Mouse (Mus musculus) kidney, embryonic 14.5 days (tissue): Measurements from ENCODE around the gene Bfsp1. TPM values are rescaled to one million over a fixed set of nuclear protein-coding genes. Genes with fewer than 3 reads are reported as not detected.

Experiments used
- ATAC-seq: fragments of 200-750 bp; cut with Nextera tagmentation; 2 replicates; pipeline ENCODE4 v1.8.0; 2017; ENCODE audit warnings: moderate number of reproducible peaks, mild to moderate bottlenecking, moderate TSS enrichment, moderate library complexity; ENCODE audit not compliant: low FRiP score, low TSS enrichment
- H3K27ac ChIP-seq: fragments of 300-500 bp; sonication (generic); 2 replicates; pipeline ENCODE4 v1.5.1; 2014; ENCODE audit warnings: low read depth, mild to moderate bottlenecking, low read length, moderate library complexity, mixed read lengths
- H3K27me3 ChIP-seq: fragments of 300-500 bp; sonication (generic); 2 replicates; pipeline ENCODE4 v1.6.1; 2014; ENCODE audit warnings: mild to moderate bottlenecking, low read length; ENCODE audit not compliant: control insufficient read depth, insufficient read depth
- H3K36me3 ChIP-seq: fragments of 300-500 bp; sonication (generic); 2 replicates; pipeline ENCODE4 v1.6.1; 2014; ENCODE audit warnings: low read length, mixed read lengths; ENCODE audit not compliant: control insufficient read depth, insufficient read depth
- H3K4me1 ChIP-seq: fragments of 300-500 bp; sonication (generic); 2 replicates; pipeline ENCODE4 v1.6.1; 2014; ENCODE audit warnings: low read length, mixed read lengths; ENCODE audit not compliant: control insufficient read depth, insufficient read depth
- H3K4me2 ChIP-seq: fragments of 300-500 bp; sonication (generic); replicated peaks from 2 replicates; pipeline ENCODE4 v1.6.1; 2014; ENCODE audit warnings: low read depth, mild to moderate bottlenecking, low read length
- H3K4me3 ChIP-seq: fragments of 300-500 bp; sonication (generic); 2 replicates; pipeline ENCODE4 v1.5.1; 2014; ENCODE audit warnings: mild to moderate bottlenecking, low read length
- H3K9ac ChIP-seq: fragments of 300-500 bp; sonication (generic); 2 replicates; pipeline ENCODE4 v1.6.1; 2014; ENCODE audit warnings: low read depth, mild to moderate bottlenecking, low read length, moderate library complexity
- H3K9me3 ChIP-seq: fragments of 300-500 bp; sonication (generic); 2 replicates; pipeline ENCODE4 v1.6.1; 2016; ENCODE audit warnings: low read length; ENCODE audit not compliant: control insufficient read depth
- WGBS: fragments of 180-500 bp; shearing (Covaris S2); extraction: QIAGEN DNeasy Blood & Tissue Kit; methylation state at CpG from one replicate; pipeline ENCODE4 v1.1.7; 2014; 5-methylcytosine and 5-hydroxymethylcytosine counted together
- polyA plus RNA-seq: library from polyadenylated mRNA; unstranded; fragments of >200 nt; fragmentation: Nextera tagmentation; extraction: Ambion mirVana; gene quantifications from 2 replicates; pipeline ENCODE4 v1.2.1, GENCODE M21; 2014

The Bfsp1 gene
- polyA plus RNA-seq, 1 experiment from 2014 or later = 1.7 TPM

GRCm38 (mm10) chr2:143867326-143867725 is 4.4 kb upstream of the Bfsp1 start:
- Histone ChIP-seq H3K27ac (no peak overlapping the region), H3K4me2 (no peak overlapping the region), H3K4me1 (peaks cover 6% of the 10 kb centered on the region; the same call in 1 of the 2 replicates), H3K36me3 (no peaks in the 10 kb centered on the region), H3K9me3 (no peaks in the 10 kb centered on the region), H3K27me3 (no peaks in the 10 kb centered on the region; the same call in 1 of the 2 replicates), H3K4me3 (no peak overlapping the region), H3K9ac (no peak overlapping the region)
- peak; percentile 74 for ATAC-seq
- WGBS = 6% methylated on average over 6 of the region's 6 CpGs

- H3K4me1 ChIP-seq = peaks cover 3% of the 10 kb centered on the region; the same call in 1 of the 2 replicates
- no peak overlapping the region for H3K27ac ChIP-seq
- no peaks in the 10 kb centered on the region; the same call in 1 of the 2 replicates for H3K27me3 ChIP-seq
- WGBS = 45% methylated on average over 8 of the region's 8 CpGs
- no peaks in the 10 kb centered on the region for H3K9me3 ChIP-seq
- H3K9ac ChIP-seq = no peak overlapping the region
- no peaks in the 10 kb centered on the region for H3K36me3 ChIP-seq
- no peak overlapping the region for H3K4me2 ChIP-seq
- ATAC-seq = no peak
- no peak overlapping the region for H3K4me3 ChIP-seq
Observed at GRCm38 (mm10) chr2:143864600-143864999, 1.6 kb upstream of the Bfsp1 start.

GRCm38 (mm10) chr2:143859166-143859565 is 3.8 kb downstream of the Bfsp1 start:
- H3K4me1 ChIP-seq = peaks cover 3% of the 10 kb centered on the region; the same call in 1 of the 2 replicates
- H3K36me3 ChIP-seq = no peaks in the 10 kb centered on the region
- H3K27ac ChIP-seq = no peak overlapping the region
- no peaks in the 10 kb centered on the region for H3K9me3 ChIP-seq
- H3K4me2 ChIP-seq = no peak overlapping the region
- H3K4me3 ChIP-seq = no peak overlapping the region
- H3K27me3 ChIP-seq = no peaks in the 10 kb centered on the region; the same call in 1 of the 2 replicates
- no peak overlapping the region for H3K9ac ChIP-seq
- ATAC-seq = no peak
- 82% methylated on average over 2 of the region's 2 CpGs for WGBS

- no peaks in the 10 kb centered on the region for H3K27me3 ChIP-seq
- no peaks in the 10 kb centered on the region for H3K36me3 ChIP-seq
- H3K4me2 ChIP-seq = no peak overlapping the region
- ATAC-seq = no peak
- H3K27ac ChIP-seq = no peak overlapping the region
- H3K4me1 ChIP-seq = 0 out of 2 replicates have a peak, but pooled peaks cover 5% of the 10 kb centered on the region
- no peak overlapping the region for H3K9ac ChIP-seq
- no peaks in the 10 kb centered on the region for H3K9me3 ChIP-seq
- no peak overlapping the region for H3K4me3 ChIP-seq
- 78% methylated on average over 4 of the region's 4 CpGs for WGBS
Observed at GRCm38 (mm10) chr2:143853447-143853846, 9.5 kb downstream of the Bfsp1 start.

- Histone ChIP-seq H3K9me3 (no peaks in the 10 kb centered on the region), H3K4me2 (no peak overlapping the region), H3K36me3 (no peaks in the 10 kb centered on the region), H3K4me3 (no peak overlapping the region), H3K4me1 (0 out of 2 replicates have a peak, but pooled peaks cover 5% of the 10 kb centered on the region), H3K27me3 (no peaks in the 10 kb centered on the region), H3K9ac (no peak overlapping the region), H3K27ac (no peak overlapping the region)
- ATAC-seq = no peak
- WGBS = 53% methylated on average over 18 of the region's 18 CpGs
Observed at GRCm38 (mm10) chr2:143852295-143853275, 10.4 kb downstream of the Bfsp1 start.

- Histone ChIP-seq H3K4me2 (no peak overlapping the region), H3K4me3 (no peak overlapping the region), H3K4me1 (0 out of 2 replicates have a peak, but pooled peaks cover 5% of the 10 kb centered on the region), H3K36me3 (no peaks in the 10 kb centered on the region), H3K27ac (no peak overlapping the region), H3K9me3 (no peaks in the 10 kb centered on the region), H3K27me3 (no peaks in the 10 kb centered on the region), H3K9ac (no peak overlapping the region)
- WGBS = 84% methylated on average over 12 of the region's 12 CpGs
- ATAC-seq = no peak
Observed at GRCm38 (mm10) chr2:143851354-143852221, 11.4 kb downstream of the Bfsp1 start.

- Histone ChIP-seq H3K4me1 (0 out of 2 replicates have a peak, but pooled peaks cover 2% of the 10 kb centered on the region), H3K9me3 (no peaks in the 10 kb centered on the region), H3K36me3 (no peaks in the 10 kb centered on the region), H3K27me3 (no peaks in the 10 kb centered on the region), H3K4me2 (no peak overlapping the region), H3K4me3 (no peak overlapping the region), H3K27ac (no peak overlapping the region), H3K9ac (no peak overlapping the region)
- ATAC-seq = no peak
- WGBS = 53% methylated on average over 3 of the region's 3 CpGs
Observed at GRCm38 (mm10) chr2:143847291-143847690, 15.7 kb downstream of the Bfsp1 start.

GRCm38 (mm10) chr2:143846799-143847198 is 16.2 kb downstream of the Bfsp1 start:
- Histone ChIP-seq H3K4me1 (no peaks in the 10 kb centered on the region), H3K4me3 (no peak overlapping the region), H3K9ac (no peak overlapping the region), H3K36me3 (no peaks in the 10 kb centered on the region), H3K27me3 (no peaks in the 10 kb centered on the region), H3K27ac (no peak overlapping the region), H3K9me3 (no peaks in the 10 kb centered on the region), H3K4me2 (no peak overlapping the region)
- ATAC-seq = no peak
- WGBS = 65% methylated on average over 4 of the region's 4 CpGs
